Mouse (Mus musculus): ENCODE measurements around the gene Nr1h2. TPM values are rescaled to one million over a fixed set of nuclear protein-coding genes. Genes with fewer than 3 reads are reported as not detected.

Nr1h2 gene
- total RNA-seq (2021) (10 to 100 TPM; 49.7 to 53.7 TPM), polyA plus RNA-seq (2012; rRNA removed) (65.7 and 84.8 TPM in 2 replicates)
- long read RNA-seq, transcript Nr1h2-202 (10 exons, 1,948 nt), result minor isoform, 8 of 82 reads
- long read RNA-seq, transcript Nr1h2-201 (10 exons, 1,999 nt), result major isoform, 27 of 82 reads
- long read RNA-seq, transcript Nr1h2-203 (10 exons, 1,988 nt), result minor isoform, 14 of 82 reads
- long read RNA-seq, partial matches to known transcripts, result 10 of 82 reads
- long read RNA-seq, other reads (novel, unspliced or antisense), result 22 of 82 reads

- Histone ChIP-seq H3K79me2 (replicated peaks; ENCODE audit: control insufficient read depth, insufficient read depth, low read length) (no peaks in the 10 kb centered on the region), H3K4me1 (ENCODE audit: control insufficient read depth, insufficient read depth, low read length) (no peaks in the 10 kb centered on the region; the same call in 1 of the 2 replicates), H3K36me3 (ENCODE audit: control insufficient read depth, insufficient read depth, low read length) (no peaks in the 10 kb centered on the region), H3K4me3 (peak within 1 kb of the TSS; percentile 100), H3K27ac (peak within 1 kb of the TSS; percentile 94), H3K27me3 (ENCODE audit: control insufficient read depth, insufficient read depth, low read length) (no peaks in the 10 kb centered on the region), H3K9ac (ENCODE audit: low read depth, low read length) (peak within 1 kb of the TSS; percentile 84)
- DNase-seq, result peak; percentile 97
- intact Hi-C loops (cut with DNase I), result loop anchor here (5.0 kb wide), 4 partner anchors 182 to 1148 kb away; partner anchors contain the start of genes 1700028J19Rik, 2410002F23Rik and Vrk3
- under 1% methylated on average over 22 of the region's 22 CpGs for WGBS
- TF ChIP-seq CTCF (IDR thresholded peaks at IDR 0.05) (0 out of 2 replicates have a peak, but pooled peaks have one; percentile 21), POLR2A (IDR thresholded peaks at IDR 0.05; ENCODE audit: insufficient read depth, low read depth, low read length) (peak; percentile 84), EP300 (IDR thresholded peaks at IDR 0.05; ENCODE audit: insufficient read depth, low read depth, low read length) (peak; percentile 60; the same call in 1 of the 2 replicates)
Observed at GRCm38 (mm10) chr7:44553826-44554225, at the start of gene Nr1h2. Nr1h2 (minus strand) TSS chr7:44553951.

- Histone ChIP-seq H3K9ac (ENCODE audit: low read depth, low read length) (no peak overlapping the region), H3K79me2 (replicated peaks; ENCODE audit: control insufficient read depth, insufficient read depth, low read length) (no peaks in the 10 kb centered on the region), H3K4me3 (no peak overlapping the region), H3K4me1 (ENCODE audit: control insufficient read depth, insufficient read depth, low read length) (no peaks in the 10 kb centered on the region), H3K36me3 (ENCODE audit: control insufficient read depth, insufficient read depth, low read length) (no peaks in the 10 kb centered on the region), H3K27ac (no peak overlapping the region), H3K27me3 (ENCODE audit: control insufficient read depth, insufficient read depth, low read length) (peaks cover 5% of the 10 kb centered on the region)
- WGBS, result 4% methylated on average over 20 of the region's 20 CpGs
- DNase-seq, result no peak
- intact Hi-C loops (cut with DNase I), result no loop called here
- no peak for TF ChIP-seq POLR2A (IDR thresholded peaks at IDR 0.05; ENCODE audit: insufficient read depth, low read depth, low read length)
- no peak for TF ChIP-seq EP300 (IDR thresholded peaks at IDR 0.05; ENCODE audit: insufficient read depth, low read depth, low read length)
- TF ChIP-seq CTCF (IDR thresholded peaks at IDR 0.05), result no peak
Observed at GRCm38 (mm10) chr7:44603186-44603855, 49.6 kb upstream of the Nr1h2 start.

GRCm38 (mm10) chr7:44602443-44602842, 48.7 kb upstream of the Nr1h2 start:
- WGBS, result 14% methylated on average over 11 of the region's 11 CpGs
- intact Hi-C loops (cut with DNase I), result no loop called here
- Histone ChIP-seq H3K9ac (ENCODE audit: low read depth, low read length) (no peak overlapping the region), H3K36me3 (ENCODE audit: control insufficient read depth, insufficient read depth, low read length) (no peaks in the 10 kb centered on the region), H3K79me2 (replicated peaks; ENCODE audit: control insufficient read depth, insufficient read depth, low read length) (no peaks in the 10 kb centered on the region), H3K27me3 (ENCODE audit: control insufficient read depth, insufficient read depth, low read length) (peaks cover 5% of the 10 kb centered on the region), H3K27ac (no peak overlapping the region), H3K4me1 (ENCODE audit: control insufficient read depth, insufficient read depth, low read length) (no peaks in the 10 kb centered on the region), H3K4me3 (no peak overlapping the region)
- TF ChIP-seq POLR2A (IDR thresholded peaks at IDR 0.05; ENCODE audit: insufficient read depth, low read depth, low read length) (no peak), CTCF (IDR thresholded peaks at IDR 0.05) (no peak), EP300 (IDR thresholded peaks at IDR 0.05; ENCODE audit: insufficient read depth, low read depth, low read length) (no peak)
- DNase-seq, result no peak

GRCm38 (mm10) chr7:44601646-44602045, 47.9 kb upstream of the Nr1h2 start:
- Histone ChIP-seq H3K4me3 (no peak overlapping the region), H3K27me3 (ENCODE audit: control insufficient read depth, insufficient read depth, low read length) (peaks cover 5% of the 10 kb centered on the region), H3K9ac (ENCODE audit: low read depth, low read length) (no peak overlapping the region), H3K27ac (no peak overlapping the region), H3K79me2 (replicated peaks; ENCODE audit: control insufficient read depth, insufficient read depth, low read length) (no peaks in the 10 kb centered on the region), H3K36me3 (ENCODE audit: control insufficient read depth, insufficient read depth, low read length) (no peaks in the 10 kb centered on the region), H3K4me1 (ENCODE audit: control insufficient read depth, insufficient read depth, low read length) (no peaks in the 10 kb centered on the region)
- WGBS, result 14% methylated on average over 19 of the region's 19 CpGs
- TF ChIP-seq EP300 (IDR thresholded peaks at IDR 0.05; ENCODE audit: insufficient read depth, low read depth, low read length), result no peak
- no peak for TF ChIP-seq POLR2A (IDR thresholded peaks at IDR 0.05; ENCODE audit: insufficient read depth, low read depth, low read length)
- no peak for TF ChIP-seq CTCF (IDR thresholded peaks at IDR 0.05)
- DNase-seq, result no peak
- intact Hi-C loops (cut with DNase I), result no loop called here

GRCm38 (mm10) chr7:44600691-44601262, 47.0 kb upstream of the Nr1h2 start:
- no peaks in the 10 kb centered on the region for H3K79me2 ChIP-seq (replicated peaks; ENCODE audit: control insufficient read depth, insufficient read depth, low read length)
- H3K36me3 ChIP-seq (ENCODE audit: control insufficient read depth, insufficient read depth, low read length), result no peaks in the 10 kb centered on the region
- intact Hi-C loops (cut with DNase I), result no loop called here
- whole genome bisulfite sequencing, result 73% methylated on average over 10 of the region's 10 CpGs
- no peak for DNase-seq
- peaks cover 5% of the 10 kb centered on the region for H3K27me3 ChIP-seq (ENCODE audit: control insufficient read depth, insufficient read depth, low read length)
- no peak overlapping the region for H3K4me3 ChIP-seq
- H3K27ac ChIP-seq, result no peak overlapping the region
- no peaks in the 10 kb centered on the region for H3K4me1 ChIP-seq (ENCODE audit: control insufficient read depth, insufficient read depth, low read length)
- TF ChIP-seq EP300 (IDR thresholded peaks at IDR 0.05; ENCODE audit: insufficient read depth, low read depth, low read length), result no peak
- TF ChIP-seq POLR2A (IDR thresholded peaks at IDR 0.05; ENCODE audit: insufficient read depth, low read depth, low read length), result no peak
- no peak for TF ChIP-seq CTCF (IDR thresholded peaks at IDR 0.05)
- H3K9ac ChIP-seq (ENCODE audit: low read depth, low read length), result no peak overlapping the region

Measured in heart, adult 2 months (tissue).